Mouse (Mus musculus) erythroblast, embryonic 14.5 days (primary cell): ENCODE results near the gene Gimap9. TPM values are rescaled to one million over a fixed set of nuclear protein-coding genes. Genes with fewer than 3 reads are reported as not detected.
"Not testable (repeated sequence)": the region's sequence is repeated elsewhere in the genome, so short reads cannot be mapped to it uniquely, and the experiment has no call there.

Experiments
- H3K27me3 ChIP-seq: 2 replicates; pipeline ENCODE4 v1.6.1; 2012; ENCODE audit warnings: inconsistent platforms; ENCODE audit not compliant: control insufficient read depth
- H3K36me3 ChIP-seq: 2 replicates; pipeline ENCODE4 v1.6.1; 2012; ENCODE audit warnings: mild to moderate bottlenecking, inconsistent platforms; ENCODE audit not compliant: control insufficient read depth
- H3K4me1 ChIP-seq: 2 replicates; pipeline ENCODE4 v1.6.1; 2012; ENCODE audit warnings: inconsistent platforms; ENCODE audit not compliant: control insufficient read depth
- H3K4me3 ChIP-seq: replicated peaks from 2 replicates; pipeline ENCODE3; 2012; ENCODE audit warnings: moderate library complexity, mild to moderate bottlenecking, inconsistent platforms
- H3K9me3 ChIP-seq: 2 replicates; pipeline ENCODE4 v1.6.1; 2012; ENCODE audit warnings: low read length, inconsistent platforms, mixed read lengths; ENCODE audit not compliant: control insufficient read depth
- GATA1 ChIP-seq: IDR thresholded peaks from 2 replicates; pipeline ENCODE4 v1.6.1; 2012; ENCODE audit warnings: low read length, inconsistent platforms, mixed read lengths
- TAL1 ChIP-seq: IDR thresholded peaks from 3 replicates; pipeline ENCODE4 v1.6.1; 2012; ENCODE audit warnings: low read length, inconsistent platforms, mixed read lengths
- polyA plus RNA-seq: library from polyadenylated mRNA; stranded (reverse); fragments of >175 nt; gene quantifications from 2 replicates; pipeline ENCODE4 v1.2.3, GENCODE M21; 2012

Gene Gimap9
- polyA plus RNA-seq, 1 experiment = not detected

- no peak for TF ChIP-seq GATA1
- TF ChIP-seq TAL1 = no peak
- no peaks in the 10 kb centered on the region for H3K9me3 ChIP-seq
- H3K36me3 ChIP-seq = no peaks in the 10 kb centered on the region; the same call in 1 of the 2 replicates
- peak overlapping the region; percentile 58 for H3K4me3 ChIP-seq
- H3K4me1 ChIP-seq = peaks cover 13% of the 10 kb centered on the region
- no peaks in the 10 kb centered on the region for H3K27me3 ChIP-seq
Measured at GRCm38 (mm10) chr6:48675400-48675930, 464 bp upstream of the Gimap9 start.

GRCm38 (mm10) chr6:48676860-48677415 is 1.0 kb downstream of the Gimap9 start:
- no peaks in the 10 kb centered on the region for H3K9me3 ChIP-seq
- H3K27me3 ChIP-seq = no peaks in the 10 kb centered on the region
- no peak overlapping the region for H3K4me3 ChIP-seq
- H3K36me3 ChIP-seq = no peaks in the 10 kb centered on the region; the same call in 1 of the 2 replicates
- TF ChIP-seq TAL1 = no peak
- no peak for TF ChIP-seq GATA1
- H3K4me1 ChIP-seq = peaks cover 13% of the 10 kb centered on the region

- no peak overlapping the region for H3K4me3 ChIP-seq
- H3K4me1 ChIP-seq = peaks cover 13% of the 10 kb centered on the region
- no peak for TF ChIP-seq GATA1
- no peak for TF ChIP-seq TAL1
- no peaks in the 10 kb centered on the region; the same call in 1 of the 2 replicates for H3K36me3 ChIP-seq
- no peaks in the 10 kb centered on the region for H3K9me3 ChIP-seq
- no peaks in the 10 kb centered on the region for H3K27me3 ChIP-seq
Measured at GRCm38 (mm10) chr6:48677492-48678345, 1.8 kb downstream of the Gimap9 start.

GRCm38 (mm10) chr6:48678391-48678790 is 2.5 kb downstream of the Gimap9 start:
- no peaks in the 10 kb centered on the region; the same call in 1 of the 2 replicates for H3K36me3 ChIP-seq
- H3K9me3 ChIP-seq = no peaks in the 10 kb centered on the region
- no peaks in the 10 kb centered on the region for H3K27me3 ChIP-seq
- no peak overlapping the region for H3K4me3 ChIP-seq
- peaks cover 13% of the 10 kb centered on the region for H3K4me1 ChIP-seq
- TF ChIP-seq TAL1 (no peak), GATA1 (no peak)

- Histone ChIP-seq H3K4me3 (no peak overlapping the region), H3K4me1 (peaks cover 13% of the 10 kb centered on the region)
Measured at GRCm38 (mm10) chr6:48679701-48680100, 3.8 kb downstream of the Gimap9 start.

GRCm38 (mm10) chr6:48680421-48680820 is 4.5 kb downstream of the Gimap9 start:
- TF ChIP-seq TAL1 (no peak), GATA1 (no peak)

More at GRCm38 (mm10) chr6:48679701-48680100, 3.8 kb downstream of the Gimap9 start:
- no peaks in the 10 kb centered on the region for H3K9me3 ChIP-seq
- TF ChIP-seq TAL1 (no peak), GATA1 (no peak)
- no peaks in the 10 kb centered on the region; the same call in 1 of the 2 replicates for H3K36me3 ChIP-seq
- no peaks in the 10 kb centered on the region for H3K27me3 ChIP-seq

GRCm38 (mm10) chr6:48681472-48682090 is 5.7 kb downstream of the Gimap9 start:
- H3K36me3 ChIP-seq = no peaks in the 10 kb centered on the region; the same call in 1 of the 2 replicates
- TF ChIP-seq GATA1 = no peak
- TF ChIP-seq TAL1 = no peak
- H3K4me3 ChIP-seq = no peak overlapping the region
- H3K27me3 ChIP-seq = no peaks in the 10 kb centered on the region
- H3K9me3 ChIP-seq = no peaks in the 10 kb centered on the region
- H3K4me1 ChIP-seq = no peaks in the 10 kb centered on the region; the same call in 1 of the 2 replicates

More at GRCm38 (mm10) chr6:48680421-48680820, 4.5 kb downstream of the Gimap9 start:
- H3K9me3 ChIP-seq = no peaks in the 10 kb centered on the region
- H3K36me3 ChIP-seq = no peaks in the 10 kb centered on the region; the same call in 1 of the 2 replicates
- no peaks in the 10 kb centered on the region for H3K27me3 ChIP-seq
- H3K4me3 ChIP-seq = no peak overlapping the region
- H3K4me1 ChIP-seq = peaks cover 9% of the 10 kb centered on the region

GRCm38 (mm10) chr6:48682271-48682670 is 6.3 kb downstream of the Gimap9 start:
- no peaks in the 10 kb centered on the region for H3K9me3 ChIP-seq
- no peaks in the 10 kb centered on the region; the same call in 1 of the 2 replicates for H3K4me1 ChIP-seq
- no peaks in the 10 kb centered on the region for H3K27me3 ChIP-seq
- H3K36me3 ChIP-seq = no peaks in the 10 kb centered on the region; the same call in 1 of the 2 replicates
- H3K4me3 ChIP-seq = no peak overlapping the region
- TF ChIP-seq GATA1 (no peak), TAL1 (no peak)

- H3K36me3 ChIP-seq, H3K27me3 ChIP-seq, H3K4me1 ChIP-seq, H3K9me3 ChIP-seq, H3K4me3 ChIP-seq: not testable (repeated sequence)
Measured at GRCm38 (mm10) chr6:48683263-48683821, 7.4 kb downstream of the Gimap9 start.
